Mouse (Mus musculus) forebrain, embryonic 16.5 days (tissue): ENCODE measurements around the gene Pink1. TPM values are rescaled to one million over a fixed set of nuclear protein-coding genes. Genes with fewer than 3 reads are reported as not detected.

Source experiments
- ATAC-seq: fragments of 200-750 bp; cut with Nextera tagmentation; 2 replicates; pipeline ENCODE4 v1.8.0; 2017; ENCODE audit warnings: mild to moderate bottlenecking, moderate library complexity
- H3K27ac ChIP-seq: fragments of 300-500 bp; sonication (generic); 2 replicates; pipeline ENCODE4 v1.5.1; 2014; ENCODE audit warnings: low read length, control low read depth
- H3K27me3 ChIP-seq: fragments of 300-500 bp; sonication (generic); replicated peaks from 2 replicates; pipeline ENCODE4 v1.6.1; 2014; ENCODE audit warnings: low read length; ENCODE audit not compliant: control insufficient read depth, insufficient read depth
- H3K36me3 ChIP-seq: fragments of 300-500 bp; sonication (generic); 2 replicates; pipeline ENCODE4 v1.6.1; 2014; ENCODE audit not compliant: control insufficient read depth, insufficient read depth
- H3K4me1 ChIP-seq: fragments of 300-500 bp; sonication (generic); replicated peaks from 2 replicates; pipeline ENCODE4 v1.6.1; 2014; ENCODE audit warnings: low read length; ENCODE audit not compliant: control insufficient read depth, insufficient read depth
- H3K4me2 ChIP-seq: fragments of 300-500 bp; sonication (generic); 2 replicates; pipeline ENCODE4 v1.6.1; 2014; ENCODE audit warnings: mild to moderate bottlenecking, low read length, control low read depth
- H3K4me3 ChIP-seq: fragments of 300-500 bp; sonication (generic); replicated peaks from 2 replicates; pipeline ENCODE4 v1.5.1; 2014; ENCODE audit warnings: mild to moderate bottlenecking, low read length, control low read depth
- H3K9ac ChIP-seq: fragments of 300-500 bp; sonication (generic); replicated peaks from 2 replicates; pipeline ENCODE4 v1.6.1; 2014; ENCODE audit warnings: low read depth, low read length, control low read depth
- H3K9me3 ChIP-seq: fragments of 300-500 bp; sonication (generic); 2 replicates; pipeline ENCODE4 v1.6.1; 2016; ENCODE audit warnings: low read length; ENCODE audit not compliant: control insufficient read depth
- WGBS: fragments of 180-500 bp; shearing (Covaris S2); extraction: QIAGEN DNeasy Blood & Tissue Kit; methylation state at CpG from one replicate; pipeline ENCODE4 v1.1.7; 2014; 5-methylcytosine and 5-hydroxymethylcytosine counted together
- polyA plus RNA-seq: library from polyadenylated mRNA; unstranded; fragments of >200 nt; fragmentation: Nextera tagmentation; extraction: Ambion mirVana; gene quantifications from 2 replicates; pipeline ENCODE4 v1.2.1, GENCODE M21; 2015

Pink1 gene
- polyA plus RNA-seq, 1 experiment from 2014 or later, result 92.8 TPM

GRCm38 (mm10) chr4:138361370-138361821, 35.3 kb upstream of the Pink1 start:
- Histone ChIP-seq H3K36me3 (no peaks in the 10 kb centered on the region), H3K4me3 (no peak overlapping the region), H3K9ac (0 out of 2 replicates have a peak overlapping the region, but pooled peaks have one; percentile 7), H3K4me2 (peak overlapping the region; percentile 25), H3K9me3 (no peaks in the 10 kb centered on the region), H3K27ac (0 out of 2 replicates have a peak overlapping the region, but pooled peaks have one; percentile 2), H3K27me3 (no peaks in the 10 kb centered on the region), H3K4me1 (no peaks in the 10 kb centered on the region; the same call in none of the 2 replicates)
- peak; percentile 28; the same call in 1 of the 2 replicates for ATAC-seq
- WGBS, result 5% methylated on average over 11 of the region's 11 CpGs

- no peaks in the 10 kb centered on the region; the same call in none of the 2 replicates for H3K4me1 ChIP-seq
- 77% methylated on average over 3 of the region's 3 CpGs for WGBS
- no peaks in the 10 kb centered on the region for H3K9me3 ChIP-seq
- no peak overlapping the region for H3K9ac ChIP-seq
- no peaks in the 10 kb centered on the region for H3K36me3 ChIP-seq
- H3K27me3 ChIP-seq, result no peaks in the 10 kb centered on the region
- H3K4me2 ChIP-seq, result no peak overlapping the region
- H3K4me3 ChIP-seq, result no peak overlapping the region
- H3K27ac ChIP-seq, result no peak overlapping the region
- no peak for ATAC-seq
Observed at GRCm38 (mm10) chr4:138358176-138358575, 32.1 kb upstream of the Pink1 start.

GRCm38 (mm10) chr4:138356551-138356950, 30.4 kb upstream of the Pink1 start:
- Histone ChIP-seq H3K9me3 (no peaks in the 10 kb centered on the region), H3K36me3 (no peaks in the 10 kb centered on the region), H3K27ac (no peak overlapping the region), H3K9ac (no peak overlapping the region), H3K4me3 (no peak overlapping the region), H3K4me2 (no peak overlapping the region), H3K27me3 (no peaks in the 10 kb centered on the region), H3K4me1 (no peaks in the 10 kb centered on the region; the same call in 1 of the 2 replicates)
- WGBS, result 93% methylated on average over 12 of the region's 12 CpGs
- ATAC-seq, result no peak

GRCm38 (mm10) chr4:138356141-138356540, 30.0 kb upstream of the Pink1 start:
- 86% methylated on average over 8 of the region's 8 CpGs for WGBS
- H3K9ac ChIP-seq, result no peak overlapping the region
- H3K4me2 ChIP-seq, result no peak overlapping the region

GRCm38 (mm10) chr4:138355496-138355895, 29.4 kb upstream of the Pink1 start:
- Histone ChIP-seq H3K36me3 (no peaks in the 10 kb centered on the region), H3K4me3 (no peak overlapping the region), H3K9ac (no peak overlapping the region), H3K27me3 (no peaks in the 10 kb centered on the region), H3K9me3 (no peaks in the 10 kb centered on the region), H3K4me2 (no peak overlapping the region), H3K4me1 (no peaks in the 10 kb centered on the region), H3K27ac (no peak overlapping the region)
- ATAC-seq, result no peak
- WGBS, result 94% methylated on average over 2 of the region's 2 CpGs

More at GRCm38 (mm10) chr4:138356141-138356540, 30.0 kb upstream of the Pink1 start:
- Histone ChIP-seq H3K36me3 (no peaks in the 10 kb centered on the region), H3K4me1 (no peaks in the 10 kb centered on the region), H3K27me3 (no peaks in the 10 kb centered on the region), H3K27ac (no peak overlapping the region), H3K9me3 (no peaks in the 10 kb centered on the region), H3K4me3 (no peak overlapping the region)
- ATAC-seq, result no peak

GRCm38 (mm10) chr4:138353438-138354171, 27.5 kb upstream of the Pink1 start:
- Histone ChIP-seq H3K36me3 (no peaks in the 10 kb centered on the region), H3K9me3 (no peaks in the 10 kb centered on the region), H3K9ac (no peak overlapping the region), H3K4me1 (no peaks in the 10 kb centered on the region), H3K27me3 (no peaks in the 10 kb centered on the region), H3K4me3 (no peak overlapping the region), H3K27ac (no peak overlapping the region), H3K4me2 (no peak overlapping the region)
- WGBS, result 80% methylated on average over 10 of the region's 10 CpGs
- ATAC-seq, result no peak

- Histone ChIP-seq H3K4me3 (no peak overlapping the region), H3K4me2 (no peak overlapping the region), H3K27me3 (no peaks in the 10 kb centered on the region), H3K4me1 (no peaks in the 10 kb centered on the region), H3K9me3 (no peaks in the 10 kb centered on the region), H3K36me3 (no peaks in the 10 kb centered on the region), H3K27ac (no peak overlapping the region), H3K9ac (no peak overlapping the region)
- no peak for ATAC-seq
- 85% methylated on average over 6 of the region's 6 CpGs for WGBS
Observed at GRCm38 (mm10) chr4:138352692-138353091, 26.6 kb upstream of the Pink1 start.

- Histone ChIP-seq H3K4me2 (no peak overlapping the region), H3K9me3 (no peaks in the 10 kb centered on the region), H3K36me3 (no peaks in the 10 kb centered on the region), H3K4me1 (no peaks in the 10 kb centered on the region), H3K27me3 (no peaks in the 10 kb centered on the region), H3K4me3 (no peak overlapping the region), H3K27ac (no peak overlapping the region), H3K9ac (no peak overlapping the region)
- ATAC-seq, result no peak
- WGBS, result 86% methylated on average over 5 of the region's 5 CpGs
Observed at GRCm38 (mm10) chr4:138351821-138352220, 25.7 kb upstream of the Pink1 start.

GRCm38 (mm10) chr4:138348716-138349115, 22.6 kb upstream of the Pink1 start:
- no peaks in the 10 kb centered on the region for H3K9me3 ChIP-seq
- no peak overlapping the region for H3K27ac ChIP-seq
- no peaks in the 10 kb centered on the region for H3K36me3 ChIP-seq
- WGBS, result 80% methylated on average over 7 of the region's 7 CpGs
- no peaks in the 10 kb centered on the region for H3K27me3 ChIP-seq
- ATAC-seq, result no peak
- H3K4me3 ChIP-seq, result no peak overlapping the region
- no peaks in the 10 kb centered on the region for H3K4me1 ChIP-seq
- H3K9ac ChIP-seq, result no peak overlapping the region
- H3K4me2 ChIP-seq, result no peak overlapping the region
